Mouse (Mus musculus) G1E (cell line): ENCODE data around the gene Gm2a. TPM values are rescaled to one million over a fixed set of nuclear protein-coding genes. Genes with fewer than 3 reads are reported as not detected.

ENCODE experiments used
- ATAC-seq: 2 replicates; pipeline ENCODE4 v1.8.0; 2016; ENCODE audit warnings: mild to moderate bottlenecking; ENCODE audit not compliant: insufficient number of reproducible peaks, poor library complexity, low FRiP score, severe bottlenecking; ENCODE audit errors: extremely low read depth
- DNase-seq: peaks from one replicate; pipeline ENCODE4 v3.0.0; 2012; ENCODE audit warnings: low spot score
- H3K27me3 ChIP-seq: 2 replicates; pipeline ENCODE4 v1.6.1; 2012; ENCODE audit warnings: mild to moderate bottlenecking, low read length, inconsistent platforms; ENCODE audit not compliant: insufficient read depth
- H3K36me3 ChIP-seq: replicated peaks from 2 replicates; pipeline ENCODE3; 2012; ENCODE audit warnings: mild to moderate bottlenecking, inconsistent platforms
- H3K4me1 ChIP-seq: 2 replicates; pipeline ENCODE4 v1.6.1; 2012; ENCODE audit warnings: low read depth, low read length, inconsistent platforms, mixed read lengths; ENCODE audit not compliant: insufficient read depth
- H3K4me3 ChIP-seq: 2 replicates; pipeline ENCODE4 v1.5.1; 2012; ENCODE audit warnings: low read depth, mild to moderate bottlenecking, inconsistent platforms, low read length, moderate library complexity, mixed read lengths
- H3K9me3 ChIP-seq: replicated peaks from 2 replicates; pipeline ENCODE4 v1.6.1; 2012; ENCODE audit warnings: inconsistent platforms
- CTCF ChIP-seq: IDR thresholded peaks from 2 replicates; pipeline ENCODE4 v1.5.1; 2012; ENCODE audit warnings: low read depth, low read length, inconsistent platforms, mixed read lengths
- GATA1 ChIP-seq: IDR thresholded peaks from 2 replicates; pipeline ENCODE4 v1.6.1; 2012; ENCODE audit warnings: borderline replicate concordance, low read length, inconsistent platforms, mixed read lengths
- GATA2 ChIP-seq: IDR thresholded peaks from 2 replicates; pipeline ENCODE4 v1.6.1; 2012; ENCODE audit warnings: low read depth, low read length, inconsistent platforms, borderline replicate concordance
- POLR2AphosphoS5 ChIP-seq: IDR thresholded peaks from 2 replicates; pipeline ENCODE4 v1.6.1; 2012; ENCODE audit warnings: low read depth, low read length, inconsistent platforms; ENCODE audit not compliant: insufficient replicate concordance
- TAL1 ChIP-seq: conservative IDR thresholded peaks from 2 replicates; pipeline ENCODE4 v1.6.1; 2012; ENCODE audit warnings: low read depth, low read length, inconsistent platforms, mixed read lengths
- polyA plus RNA-seq: library from polyadenylated mRNA; stranded (reverse); fragments of >175 nt; gene quantifications from 2 replicates; pipeline ENCODE4 v1.2.3, GENCODE M21; 2012
- total RNA-seq, 2 experiments: library from RNA; stranded (forward) in 1 of 2; stranded (reverse) in 1 of 2; fragments of 200-1000 nt in 1 of 2; fragments of >200 nt in 1 of 2; fragmentation: Nextera tagmentation in 1 of 2; gene quantifications; 2 replicates each; pipeline ENCODE4 v1.2.3; 2014 to 2017

Gm2a gene
- total and polyA plus RNA-seq, 3 experiments, result 0.05 TPM; not detected in 2

- H3K9me3 ChIP-seq, result peaks cover 5% of the 10 kb centered on the region
- H3K27me3 ChIP-seq, result peaks cover 10% of the 10 kb centered on the region
- DNase-seq (no peak), ATAC-seq (no peak)
- H3K4me1 ChIP-seq, result no peaks in the 10 kb centered on the region; the same call in 1 of the 2 replicates
- no peak overlapping the region for H3K4me3 ChIP-seq
- TF ChIP-seq TAL1, result no peak
- no peak for TF ChIP-seq CTCF
- TF ChIP-seq GATA2, result no peak
- TF ChIP-seq GATA1, result no peak
- TF ChIP-seq POLR2AphosphoS5, result no peak
- no peaks in the 10 kb centered on the region for H3K36me3 ChIP-seq
Observed at GRCm38 (mm10) chr11:55096731-55097462, 1.0 kb upstream of the Gm2a start.

DNA sequence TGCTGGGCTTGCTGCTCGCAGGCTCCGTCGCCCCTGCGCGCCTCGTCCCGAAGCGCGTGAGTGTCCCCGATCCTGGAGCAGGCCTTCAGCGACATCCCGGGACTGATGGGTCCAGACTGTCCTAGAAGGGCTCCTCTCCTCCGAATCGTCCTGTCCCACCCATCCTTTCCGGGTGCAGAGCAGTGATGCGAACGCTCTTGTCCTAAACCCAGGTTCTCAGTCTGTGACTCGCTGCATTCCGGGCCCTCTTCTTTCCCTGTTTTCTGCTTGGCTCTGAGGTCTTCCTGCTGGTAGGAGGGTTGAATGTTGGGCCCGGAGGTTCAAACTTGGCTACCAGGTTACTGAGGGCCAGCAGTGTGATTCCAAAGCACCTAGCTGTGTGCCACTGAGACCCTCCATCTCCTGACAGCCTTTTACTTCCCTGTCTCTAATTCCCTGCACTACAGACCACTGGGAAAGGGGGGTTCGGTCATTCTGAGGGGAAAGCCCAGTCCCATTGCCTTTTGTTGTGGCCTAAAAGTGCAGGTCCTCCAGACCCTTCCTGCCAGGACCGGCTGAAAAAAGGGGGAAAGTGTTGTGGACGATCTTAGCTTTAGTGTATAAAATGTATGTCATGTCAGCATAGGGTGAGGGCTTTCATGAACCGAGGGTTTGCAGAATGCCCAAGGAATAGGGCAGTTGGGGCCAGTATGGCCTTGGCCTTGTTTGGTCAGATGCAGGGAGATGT lies 437 bp downstream of the Gm2a start:
- Histone ChIP-seq H3K9me3 (peaks cover 5% of the 10 kb centered on the region), H3K4me1 (no peaks in the 10 kb centered on the region; the same call in 1 of the 2 replicates), H3K36me3 (no peaks in the 10 kb centered on the region), H3K27me3 (peaks cover 10% of the 10 kb centered on the region), H3K4me3 (no peak overlapping the region)
- TF ChIP-seq GATA2, result no peak
- TF ChIP-seq POLR2AphosphoS5, result no peak
- no peak for TF ChIP-seq GATA1
- TF ChIP-seq TAL1, result no peak
- TF ChIP-seq CTCF, result no peak
- ATAC-seq, result no peak
- no peak for DNase-seq

DNA sequence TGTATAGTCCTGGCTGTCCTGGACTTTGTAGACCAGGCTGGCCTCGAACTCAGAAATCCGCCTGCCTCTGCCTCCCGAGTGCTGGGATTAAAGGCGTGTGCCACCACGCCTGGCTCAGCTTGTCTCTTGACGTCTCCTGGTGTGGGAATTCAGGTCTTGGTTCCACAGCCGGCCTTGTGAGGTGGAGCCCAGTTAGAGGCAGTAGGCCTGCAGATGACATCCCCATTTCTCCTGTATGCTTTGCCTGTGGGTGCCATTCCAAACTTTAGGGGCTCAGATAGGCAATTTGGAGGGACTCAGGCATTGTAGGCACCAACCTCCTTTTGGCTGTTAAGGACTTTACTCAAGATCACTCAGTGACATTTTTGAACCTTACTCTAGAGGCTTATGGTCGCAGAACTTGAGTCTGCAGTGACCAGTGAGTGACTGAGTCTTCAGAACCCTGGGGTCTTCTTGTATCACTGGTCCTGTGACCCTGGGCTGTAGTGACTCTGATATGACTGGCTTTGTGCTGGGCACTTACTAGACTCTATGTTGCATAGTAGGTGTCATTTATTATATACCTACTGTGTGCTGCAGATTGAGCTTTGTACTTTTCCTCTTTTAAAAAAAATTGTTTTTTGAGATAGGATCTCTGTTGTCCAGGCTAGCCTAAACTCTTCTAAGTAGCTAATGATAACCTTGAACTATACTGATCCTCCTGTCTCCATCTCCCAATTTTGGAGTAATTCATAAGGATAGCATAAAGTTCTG lies 1.3 kb downstream of the Gm2a start:
- no peak for ATAC-seq
- DNase-seq, result no peak
- no peak overlapping the region for H3K4me3 ChIP-seq
- no peaks in the 10 kb centered on the region for H3K36me3 ChIP-seq
- H3K27me3 ChIP-seq, result peaks cover 10% of the 10 kb centered on the region
- TF ChIP-seq GATA2 (no peak), GATA1 (no peak), TAL1 (no peak), POLR2AphosphoS5 (no peak), CTCF (no peak)
- peaks cover 5% of the 10 kb centered on the region for H3K9me3 ChIP-seq
- no peaks in the 10 kb centered on the region; the same call in 1 of the 2 replicates for H3K4me1 ChIP-seq

DNA sequence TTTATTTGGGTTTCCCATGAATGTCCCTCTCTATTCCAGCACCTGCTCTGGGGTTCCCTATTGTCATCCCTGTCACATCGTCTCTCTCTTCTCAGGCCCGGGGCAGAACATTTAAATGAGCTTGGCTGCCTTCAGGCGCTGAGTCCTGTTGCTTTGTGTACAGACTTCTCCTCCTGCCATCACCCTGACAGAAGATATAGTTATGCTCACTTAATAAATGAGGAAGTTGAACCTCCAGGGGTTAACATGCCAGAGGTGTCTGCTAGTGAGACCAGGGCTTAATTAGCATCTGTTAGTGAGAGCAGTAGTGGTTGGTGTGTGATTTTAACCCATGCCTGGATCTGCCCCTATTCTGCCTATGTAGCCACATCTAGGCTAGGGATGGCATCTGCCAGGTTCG lies 2.0 kb downstream of the Gm2a start:
- ATAC-seq, result no peak

GRCm38 (mm10) chr11:55102015-55102414 lies 4.1 kb downstream of the Gm2a start:
- no peak for ATAC-seq
- Histone ChIP-seq H3K4me3 (no peak overlapping the region), H3K9me3 (peaks cover 5% of the 10 kb centered on the region), H3K36me3 (no peaks in the 10 kb centered on the region), H3K4me1 (no peaks in the 10 kb centered on the region; the same call in 1 of the 2 replicates), H3K27me3 (peaks cover 10% of the 10 kb centered on the region)
- no peak for DNase-seq
- no peak for TF ChIP-seq GATA2
- TF ChIP-seq TAL1, result no peak
- TF ChIP-seq CTCF, result no peak
- no peak for TF ChIP-seq POLR2AphosphoS5
- no peak for TF ChIP-seq GATA1

More for the DNA sequence above, 2.0 kb downstream of the Gm2a start:
- no peak for DNase-seq
- Histone ChIP-seq H3K4me3 (no peak overlapping the region), H3K4me1 (no peaks in the 10 kb centered on the region; the same call in 1 of the 2 replicates), H3K9me3 (peaks cover 5% of the 10 kb centered on the region), H3K36me3 (no peaks in the 10 kb centered on the region), H3K27me3 (peaks cover 10% of the 10 kb centered on the region)
- no peak for TF ChIP-seq POLR2AphosphoS5
- no peak for TF ChIP-seq GATA1
- TF ChIP-seq CTCF, result no peak
- TF ChIP-seq GATA2, result no peak
- TF ChIP-seq TAL1, result no peak

DNA sequence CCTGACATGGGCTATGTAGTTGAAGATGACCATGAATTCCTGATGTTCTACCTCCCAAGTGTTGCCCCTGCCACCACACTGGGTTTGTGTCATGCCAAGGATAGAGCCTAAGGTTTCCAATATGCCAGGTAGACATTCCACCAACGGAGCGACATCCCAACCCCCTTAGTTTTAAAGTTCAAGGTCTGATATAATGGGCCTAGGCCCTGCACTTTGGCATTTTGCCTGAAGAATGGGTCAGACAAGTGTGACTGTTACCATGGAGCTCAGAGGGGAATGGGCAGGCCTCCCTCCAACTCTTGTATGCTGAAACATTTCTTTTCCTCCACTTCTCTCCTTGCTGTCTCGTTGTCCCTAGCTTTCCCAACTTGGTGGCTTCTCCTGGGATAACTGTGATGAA lies 5.3 kb downstream of the Gm2a start:
- no peak overlapping the region for H3K4me3 ChIP-seq
- no peaks in the 10 kb centered on the region; the same call in 1 of the 2 replicates for H3K4me1 ChIP-seq
- ATAC-seq (no peak), DNase-seq (no peak)
- no peaks in the 10 kb centered on the region for H3K9me3 ChIP-seq
- no peaks in the 10 kb centered on the region for H3K36me3 ChIP-seq
- no peak for TF ChIP-seq TAL1
- no peak for TF ChIP-seq GATA1
- peaks cover 5% of the 10 kb centered on the region; the same call in 1 of the 2 replicates for H3K27me3 ChIP-seq
